Mouse (Mus musculus): ENCODE measurements around the gene Hnrnpul2. TPM values are rescaled to one million over a fixed set of nuclear protein-coding genes. Genes with fewer than 3 reads are reported as not detected.
"Not testable (repeated sequence)": the region's sequence is repeated elsewhere in the genome, so short reads cannot be mapped to it uniquely, and the experiment has no call there.

Hnrnpul2 gene
- total RNA-seq, 2 experiments from 2014 or later = 56.7 to 64.7 TPM

DNA sequence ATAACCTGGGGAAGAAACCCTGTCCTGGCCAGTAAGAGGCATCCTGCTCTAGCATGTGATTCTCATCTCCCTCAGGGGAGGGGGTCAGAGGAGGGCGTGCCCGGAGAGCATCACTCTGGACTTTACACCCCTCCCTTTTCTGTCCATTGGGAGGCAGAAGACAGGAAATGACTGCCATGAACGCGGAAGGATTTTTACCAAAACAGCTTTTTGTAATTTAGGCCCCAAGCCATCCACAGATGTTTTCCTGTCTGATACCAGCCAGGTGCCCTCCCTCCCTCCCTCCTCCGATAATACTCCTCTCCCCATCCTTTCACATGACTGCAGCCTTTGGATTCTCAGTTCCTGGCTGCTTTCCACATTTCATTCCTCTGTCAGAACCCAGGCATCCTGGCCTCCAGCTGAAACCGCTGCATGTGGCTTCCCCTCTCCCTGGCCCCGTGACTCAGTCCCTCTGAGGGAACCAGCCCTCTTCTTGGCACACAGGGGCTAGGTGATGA, 30.6 kb downstream of the Hnrnpul2 start, which contains the start of gene Lrrn4cl:
Gene Lrrn4cl (plus strand): TSS at position 367 of the 500 bp plus-strand sequence.
- no peak for ATAC-seq (replicated peaks; ENCODE audit: poor library complexity)

DNA sequence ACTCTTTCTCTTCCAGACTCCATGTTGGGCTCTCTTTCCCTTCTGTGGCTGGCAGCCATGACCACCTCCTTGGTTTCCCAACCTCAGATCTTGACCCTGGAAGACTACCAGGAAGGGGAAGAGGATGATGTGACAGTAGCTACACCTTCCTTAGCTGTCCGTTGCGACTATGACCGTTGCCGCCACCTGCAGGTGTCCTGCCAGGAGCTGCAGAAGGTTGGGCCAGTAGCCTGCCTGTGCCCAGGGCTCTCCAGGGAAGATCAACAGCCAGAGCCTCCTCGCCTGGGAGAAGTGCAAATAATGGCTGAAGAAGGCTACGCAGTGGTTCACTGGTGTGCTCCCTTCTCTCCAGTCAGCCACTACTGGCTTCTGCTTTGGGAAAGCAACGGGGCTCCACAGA, 31.8 kb downstream of the Hnrnpul2 start:
- no peak for ATAC-seq (replicated peaks; ENCODE audit: poor library complexity)

DNA sequence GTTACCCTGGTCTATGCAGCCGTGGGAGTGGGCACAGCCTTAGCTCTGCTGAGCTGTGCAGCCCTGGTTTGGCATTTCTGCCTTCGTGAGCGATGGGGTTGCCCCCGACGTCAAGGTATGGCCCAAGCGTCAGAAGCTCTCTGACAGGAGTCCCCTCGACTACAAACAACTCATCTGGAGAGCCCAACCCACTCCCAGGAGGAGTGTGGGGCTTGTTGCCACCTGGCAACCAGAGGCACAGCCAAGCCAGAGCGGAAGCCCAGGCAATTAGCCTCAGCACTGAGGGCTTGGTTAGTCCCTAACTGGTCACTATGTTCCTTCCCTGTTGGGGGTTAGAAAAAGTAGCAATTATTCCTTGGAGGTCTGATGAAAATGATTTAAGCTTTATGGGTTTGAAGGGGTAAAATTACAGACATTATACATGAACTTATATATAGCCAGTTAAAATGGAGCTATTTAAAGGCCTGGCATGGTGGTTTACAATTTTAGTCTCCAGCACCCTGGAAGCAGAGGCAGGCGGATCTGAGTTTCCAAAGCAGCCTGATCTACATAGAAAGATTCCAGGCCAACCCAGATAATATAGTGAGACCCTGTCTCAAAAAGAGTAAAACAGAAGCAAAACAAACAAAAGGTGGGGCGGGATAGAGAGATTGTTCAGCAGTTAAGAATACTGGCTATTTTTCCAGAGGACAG, 32.6 kb downstream of the Hnrnpul2 start:
- no peak for ATAC-seq (replicated peaks; ENCODE audit: poor library complexity)

DNA sequence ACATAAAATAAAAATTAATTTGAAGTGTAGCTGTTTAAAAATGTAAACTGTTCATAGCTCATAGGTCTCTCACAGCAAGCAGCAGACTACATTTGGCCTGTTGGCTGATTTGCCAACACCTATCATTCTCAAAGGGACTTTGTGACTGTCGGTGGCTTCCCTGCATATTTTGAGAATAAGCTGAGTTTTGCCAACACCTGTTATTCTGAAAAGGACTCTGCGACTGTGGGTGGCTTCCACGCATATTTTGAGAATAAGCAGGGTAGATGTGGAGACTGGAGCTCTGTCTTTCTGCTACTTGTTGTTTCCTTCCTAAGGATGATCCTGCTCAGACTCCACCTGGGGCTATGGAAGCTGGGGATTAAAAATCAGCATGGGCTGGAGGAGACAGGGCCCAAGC, 33.3 kb downstream of the Hnrnpul2 start:
- ATAC-seq (replicated peaks; ENCODE audit: poor library complexity) = no peak

DNA sequence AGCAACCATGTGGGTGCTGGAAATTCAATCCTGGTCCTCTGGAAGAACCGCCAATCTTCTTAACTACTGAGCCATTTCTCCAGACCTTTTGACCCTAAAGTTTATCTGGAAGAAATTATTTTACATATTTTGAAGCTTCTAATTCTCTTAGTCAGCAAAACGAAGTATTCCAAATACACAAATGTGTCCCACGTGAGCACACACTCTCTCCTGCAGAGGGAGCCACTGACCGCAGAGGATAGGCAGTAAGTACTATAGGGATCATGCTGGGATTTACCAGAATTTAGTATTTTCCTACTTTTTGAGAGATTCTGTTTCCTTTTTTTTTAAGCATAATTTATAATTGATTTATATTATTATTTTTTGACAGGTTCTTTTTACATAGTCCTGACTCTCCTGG, 37.9 kb downstream of the Hnrnpul2 start:
- peak; percentile 80 for ATAC-seq (replicated peaks; ENCODE audit: poor library complexity)

DNA sequence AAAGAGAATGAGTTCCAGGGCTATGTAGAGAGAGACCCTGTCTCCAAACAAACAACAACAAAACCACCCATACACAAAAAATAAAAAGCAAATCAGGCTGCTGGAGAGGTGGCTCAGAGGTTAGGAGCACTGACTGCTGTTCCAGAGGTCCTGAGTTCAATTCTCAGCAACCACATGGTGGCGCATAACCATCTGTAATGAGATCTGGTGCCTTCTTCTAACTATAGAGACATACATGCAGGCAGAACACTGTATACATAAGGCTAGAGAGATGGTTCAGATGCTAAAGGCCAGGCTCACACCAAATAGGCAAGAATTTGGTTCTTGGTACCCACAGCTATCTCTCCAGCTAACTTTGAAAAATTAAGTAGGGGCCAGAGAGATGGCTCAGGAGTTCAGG, 39.2 kb downstream of the Hnrnpul2 start:
- no peak for ATAC-seq (replicated peaks; ENCODE audit: poor library complexity)

DNA sequence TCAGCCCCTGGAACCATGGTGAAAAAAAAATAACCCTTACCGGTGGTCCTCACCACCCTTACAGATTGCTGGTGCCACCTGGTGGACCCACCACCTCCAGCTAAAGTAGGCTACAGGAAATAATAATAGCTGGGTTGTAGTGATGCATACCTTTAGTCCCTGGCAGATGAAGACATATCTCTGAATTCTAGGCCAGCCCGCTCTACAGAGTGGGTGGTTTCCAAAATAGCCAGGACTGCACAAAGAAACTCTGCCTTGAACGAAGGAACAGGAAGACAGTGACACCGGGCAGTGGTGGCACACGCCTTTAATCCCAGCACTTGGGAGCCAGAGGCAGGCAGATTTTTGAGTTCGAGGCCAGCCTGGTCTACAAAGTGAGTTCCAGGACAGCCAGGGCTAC, 44.5 kb downstream of the Hnrnpul2 start:
- no peak for ATAC-seq (replicated peaks; ENCODE audit: poor library complexity)

DNA sequence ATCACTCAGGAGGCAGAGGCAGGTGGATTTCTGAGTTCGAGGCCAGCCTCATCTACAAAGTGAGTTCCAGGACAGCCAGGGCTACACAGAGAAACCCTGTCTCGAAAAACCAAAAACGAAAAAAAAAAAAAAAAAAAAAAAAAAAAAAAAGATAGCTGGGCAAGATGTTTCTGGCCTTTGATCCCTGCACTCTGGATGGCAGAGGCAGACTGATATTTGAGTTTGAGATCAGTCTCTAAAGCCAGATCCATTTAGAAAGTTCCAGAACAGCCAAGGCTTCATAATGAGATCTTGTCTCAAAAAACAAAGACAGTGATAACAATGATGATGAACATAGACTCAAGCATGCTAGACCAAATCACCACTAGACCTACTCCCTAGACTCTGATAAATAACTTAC, 50.6 kb downstream of the Hnrnpul2 start:
- not testable (repeated sequence) for ATAC-seq (replicated peaks; ENCODE audit: poor library complexity)

DNA sequence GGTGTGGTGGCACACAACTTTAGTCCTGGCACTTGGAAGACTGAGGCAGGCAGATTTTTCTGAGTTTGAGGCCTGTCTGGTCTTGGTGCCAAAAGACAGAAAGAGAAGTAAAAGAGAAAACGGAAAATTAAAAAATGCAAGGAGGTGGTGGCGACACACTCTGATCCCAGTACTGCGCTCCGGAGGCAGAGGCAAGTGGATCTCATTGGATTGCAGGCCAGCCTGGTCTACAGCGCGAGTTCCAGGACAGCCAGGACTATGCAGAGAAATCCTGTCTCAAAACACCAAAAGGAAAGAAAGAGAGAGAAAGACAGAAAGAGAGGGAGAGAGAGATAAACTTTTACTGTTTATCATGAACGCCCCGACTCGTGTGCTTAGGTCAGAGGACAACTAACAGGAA, 51.0 kb downstream of the Hnrnpul2 start:
- peak; percentile 6; the same call in 1 of the 2 replicates for ATAC-seq (replicated peaks; ENCODE audit: poor library complexity)

DNA sequence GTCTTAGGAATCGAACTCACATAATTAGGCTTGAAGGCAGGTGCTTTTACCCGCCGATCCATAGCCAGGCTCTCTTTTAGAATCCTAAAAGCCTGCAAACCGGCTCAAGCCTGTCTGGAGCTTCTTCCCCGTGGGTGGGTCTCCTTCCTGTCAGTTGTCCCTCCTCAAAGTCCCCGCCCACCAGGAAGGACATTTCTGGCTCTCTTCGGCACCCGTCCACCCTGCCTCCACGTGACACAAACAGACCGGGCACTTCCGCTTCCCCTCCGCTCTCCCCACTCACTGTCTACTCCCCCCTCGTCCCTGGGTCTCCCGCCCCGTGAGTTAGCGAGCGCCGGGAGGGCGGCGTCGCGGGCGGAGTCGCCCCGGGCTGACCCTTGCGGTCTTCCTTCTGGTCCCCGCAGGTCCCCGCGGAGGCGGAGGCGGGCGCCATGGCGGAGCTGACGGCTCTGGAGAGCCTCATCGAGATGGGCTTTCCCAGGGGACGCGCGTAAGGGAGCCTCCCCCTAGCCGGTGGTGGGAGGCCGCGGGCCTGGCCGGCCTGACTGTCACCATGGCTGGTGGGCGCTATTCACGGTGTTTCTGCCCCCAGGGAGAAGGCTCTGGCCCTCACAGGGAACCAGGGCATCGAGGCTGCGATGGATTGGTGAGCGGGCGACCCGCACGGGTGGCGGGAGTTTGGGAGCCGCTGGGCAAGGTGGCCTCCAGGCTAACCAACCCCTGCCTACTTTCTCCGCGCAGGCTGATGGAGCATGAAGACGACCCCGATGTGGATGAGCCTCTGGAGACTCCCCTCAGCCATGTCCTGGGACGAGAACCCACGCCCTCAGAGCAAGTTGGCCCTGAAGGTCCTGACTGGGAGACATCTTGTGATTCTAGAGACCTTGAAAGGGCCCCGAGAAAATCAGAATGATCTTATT, 51.7 kb downstream of the Hnrnpul2 start, which contains the start of gene Ubxn1:
Gene Ubxn1 (plus strand): TSS at position 230 of the 920 bp plus-strand sequence.
- peak; percentile 99 for ATAC-seq (replicated peaks; ENCODE audit: poor library complexity)

DNA sequence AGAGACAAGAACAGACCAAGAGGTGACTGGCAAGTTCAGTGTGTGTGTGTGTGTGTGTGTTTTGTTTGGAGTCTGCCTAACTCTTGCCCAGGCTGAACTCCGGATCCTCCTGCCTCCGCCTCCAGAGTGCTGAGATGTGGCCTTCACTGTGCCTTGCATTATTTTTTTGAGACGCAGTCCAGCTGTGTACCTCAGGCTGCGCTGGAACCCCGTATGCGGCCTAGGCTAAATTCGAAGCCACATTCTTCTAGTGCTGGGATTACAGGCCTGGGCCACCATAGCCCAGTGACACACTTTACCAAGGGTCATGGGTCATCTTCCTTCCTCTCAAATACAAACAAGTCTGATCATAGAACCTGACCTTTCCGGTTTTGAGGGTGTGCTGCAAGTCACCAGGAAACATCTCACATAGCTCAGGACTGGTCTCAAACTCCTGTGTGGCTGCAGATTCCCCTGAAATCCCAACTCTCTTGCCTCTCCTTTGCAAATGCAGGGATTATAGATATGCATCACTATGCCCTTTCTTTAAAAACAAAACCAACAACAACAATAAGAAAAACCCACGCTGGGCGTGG, 52.5 kb downstream of the Hnrnpul2 start:
- no peak for ATAC-seq (replicated peaks; ENCODE audit: poor library complexity)

DNA sequence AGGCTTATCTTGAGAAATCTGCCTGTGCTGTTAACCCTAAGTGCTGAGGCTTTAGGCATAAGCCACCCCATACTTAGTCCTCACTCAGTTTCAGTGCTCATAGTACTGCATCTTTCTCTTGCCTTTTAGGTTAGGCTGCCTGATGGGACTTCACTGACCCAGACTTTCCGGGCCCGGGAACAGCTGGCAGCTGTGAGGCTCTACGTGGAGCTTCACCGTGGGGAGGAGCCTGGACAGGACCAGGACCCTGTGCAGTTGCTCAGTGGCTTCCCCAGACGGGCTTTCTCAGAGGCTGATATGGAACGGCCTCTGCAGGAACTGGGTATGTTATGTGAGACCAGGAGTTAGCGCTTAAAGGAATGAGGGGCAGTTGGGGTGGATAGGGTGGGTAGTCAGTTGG, 55.2 kb downstream of the Hnrnpul2 start:
- ATAC-seq (replicated peaks; ENCODE audit: poor library complexity) = no peak

DNA sequence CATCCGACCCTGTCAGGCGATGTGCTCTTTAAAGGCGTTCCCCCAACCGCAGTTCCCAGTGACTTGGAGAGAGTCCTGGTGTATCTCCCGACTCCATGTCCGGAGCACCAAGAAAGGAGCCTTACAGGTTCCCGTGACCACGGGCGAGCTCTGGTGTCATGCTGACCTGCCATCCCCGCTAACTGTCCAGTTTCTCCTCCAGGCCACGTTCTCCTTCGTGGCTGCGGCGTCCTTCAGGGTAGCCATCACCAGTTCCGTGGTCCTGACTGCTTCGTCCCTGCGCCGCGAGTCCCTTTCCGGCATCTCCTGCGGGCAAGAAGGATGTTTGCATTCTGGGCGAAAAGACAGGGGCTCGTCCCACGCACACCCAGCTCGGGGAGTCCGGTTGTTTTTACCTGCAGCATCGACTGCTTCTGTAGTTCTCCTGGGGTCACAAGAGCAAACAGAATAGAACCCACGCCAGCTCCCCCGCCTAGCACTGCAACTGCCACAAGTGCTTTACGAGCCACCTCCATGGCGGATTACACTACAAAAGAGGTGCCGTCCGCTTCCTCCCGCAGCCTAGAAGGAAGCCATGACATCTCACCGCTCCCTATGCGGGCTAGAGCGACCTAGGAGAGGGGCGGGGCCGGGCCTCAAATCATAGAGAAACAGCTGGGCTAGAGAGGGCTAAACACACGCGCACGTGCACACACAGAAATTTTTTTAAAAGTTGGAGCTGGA, 60.7 kb downstream of the Hnrnpul2 start, which contains the start of gene Uqcc3:
Gene Uqcc3 (minus strand): TSS at position 613 of the 723 bp plus-strand sequence.
- peak; percentile 98 for ATAC-seq (replicated peaks; ENCODE audit: poor library complexity)

DNA sequence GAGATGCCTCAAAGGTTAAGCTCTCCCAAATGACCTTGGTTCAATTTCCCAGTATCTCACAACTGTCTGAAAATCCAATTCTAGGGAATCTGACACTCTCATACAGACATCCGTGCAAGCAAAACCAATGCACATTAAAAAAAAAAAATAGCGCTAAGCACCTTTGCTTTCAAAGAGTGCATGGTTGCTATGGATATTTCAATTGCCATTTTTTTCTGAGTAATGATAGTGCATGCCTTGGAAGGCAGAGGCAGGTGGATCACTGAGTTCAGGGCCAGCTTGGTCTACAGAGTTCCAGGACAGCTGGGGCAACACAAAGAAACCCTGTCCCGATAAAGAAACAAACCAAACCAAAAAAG, 61.2 kb downstream of the Hnrnpul2 start:
- peak; percentile 21 for ATAC-seq (replicated peaks; ENCODE audit: poor library complexity)

DNA sequence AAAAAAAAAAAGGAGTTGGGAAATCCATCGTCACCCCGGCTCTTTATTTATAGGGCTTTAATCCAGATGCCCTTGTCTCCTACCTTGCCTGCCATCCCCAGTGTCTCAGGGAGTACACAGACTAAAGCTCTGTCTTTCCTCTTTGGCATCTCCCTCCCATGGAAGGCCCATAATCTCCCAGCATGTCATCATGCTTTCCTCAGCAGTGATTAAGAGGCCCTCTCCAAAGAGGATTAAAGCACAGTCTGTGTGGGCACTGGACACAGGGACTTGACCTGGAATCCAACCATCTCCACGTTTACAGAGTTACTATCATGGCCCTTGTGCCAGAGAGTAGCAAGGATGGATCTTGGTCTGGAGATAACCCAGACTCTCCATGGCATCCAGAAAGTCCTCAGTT, 63.8 kb downstream of the Hnrnpul2 start, which contains the start of the genes Lbhd1 and Gm49403:
Gene Lbhd1 (plus strand): TSS at position 117 of the 400 bp plus-strand sequence.
Gene Gm49403 (plus strand): TSS at position 315 of the 400 bp plus-strand sequence.
- no peak for ATAC-seq (replicated peaks; ENCODE audit: poor library complexity)

Other genes with a start within 250 kb of the Hnrnpul2 start
Only the 30 nearest of the 33 such genes appear.
- 0.02 TPM in 1 of 2 replicates, not detected in the other for gene Chrm1, start 156.2 kb upstream of the Hnrnpul2 start, total RNA-seq (2015)
- not detected in 2 replicates for gene Chrm1, start 156.2 kb upstream of the Hnrnpul2 start, total RNA-seq (2017)
- 69.3 and 73.0 TPM in 2 replicates for gene Slc3a2, start 96.6 kb upstream of the Hnrnpul2 start, total RNA-seq (2015)
- 84.0 and 87.7 TPM in 2 replicates for gene Slc3a2, start 96.6 kb upstream of the Hnrnpul2 start, total RNA-seq (2017)
- gene Wdr74, start 84.2 kb upstream of the Hnrnpul2 start, total RNA-seq (2015) = 111 and 112 TPM in 2 replicates
- gene Wdr74, start 84.2 kb upstream of the Hnrnpul2 start, total RNA-seq (2017) = 102 TPM in 2 replicates
- gene 1700092M07Rik, start 79.3 kb upstream of the Hnrnpul2 start, total RNA-seq (2015) = 1.2 and 4.4 TPM in 2 replicates
- not detected in 2 replicates for gene 1700092M07Rik, start 79.3 kb upstream of the Hnrnpul2 start, total RNA-seq (2017)
- gene Stx5a, start 78.6 kb upstream of the Hnrnpul2 start, total RNA-seq (2015) = 32.5 and 45.3 TPM in 2 replicates
- gene Stx5a, start 78.6 kb upstream of the Hnrnpul2 start, total RNA-seq (2017) = 54.1 and 54.8 TPM in 2 replicates
- 339 and 367 TPM in 2 replicates for gene Nxf1, start 62.9 kb upstream of the Hnrnpul2 start, total RNA-seq (2015)
- gene Nxf1, start 62.9 kb upstream of the Hnrnpul2 start, total RNA-seq (2017) = 76.5 and 91.9 TPM in 2 replicates
- 64.4 and 69.2 TPM in 2 replicates for gene Tmem223, start 49.0 kb upstream of the Hnrnpul2 start, total RNA-seq (2015)
- gene Tmem223, start 49.0 kb upstream of the Hnrnpul2 start, total RNA-seq (2017) = 36.2 and 37.0 TPM in 2 replicates
- 109 and 124 TPM in 2 replicates for gene Tmem179b, start 45.5 kb upstream of the Hnrnpul2 start, total RNA-seq (2015)
- 73.9 and 87.1 TPM in 2 replicates for gene Tmem179b, start 45.5 kb upstream of the Hnrnpul2 start, total RNA-seq (2017)
- 5.8 and 6.4 TPM in 2 replicates for gene Taf6l, start 33.6 kb upstream of the Hnrnpul2 start, total RNA-seq (2015)
- gene Taf6l, start 33.6 kb upstream of the Hnrnpul2 start, total RNA-seq (2017) = 9.7 and 12.8 TPM in 2 replicates
- gene Polr2g, start 21.4 kb upstream of the Hnrnpul2 start, total RNA-seq (2015) = 142 and 164 TPM in 2 replicates
- gene Polr2g, start 21.4 kb upstream of the Hnrnpul2 start, total RNA-seq (2017) = 68.1 and 83.9 TPM in 2 replicates
- gene Zbtb3, start 17.5 kb upstream of the Hnrnpul2 start, total RNA-seq (2015) = 1.8 and 2.8 TPM in 2 replicates
- 2.1 and 2.4 TPM in 2 replicates for gene Zbtb3, start 17.5 kb upstream of the Hnrnpul2 start, total RNA-seq (2017)
- 29.0 and 31.0 TPM in 2 replicates for gene Ttc9c, start 677 bp upstream of the Hnrnpul2 start, total RNA-seq (2015)
- 65.6 and 73.3 TPM in 2 replicates for gene Ttc9c, start 677 bp upstream of the Hnrnpul2 start, total RNA-seq (2017)
- gene AC129217.1, start 9.8 kb downstream of the Hnrnpul2 start, total RNA-seq (2015) = 0.76 TPM in 1 of 2 replicates, not detected in the other
- not detected in 2 replicates for gene AC129217.1, start 9.8 kb downstream of the Hnrnpul2 start, total RNA-seq (2017)
- gene Bscl2, start 17.5 kb downstream of the Hnrnpul2 start, total RNA-seq (2015) = 58.3 and 63.4 TPM in 2 replicates
- 28.8 and 31.6 TPM in 2 replicates for gene Bscl2, start 17.5 kb downstream of the Hnrnpul2 start, total RNA-seq (2017)
- gene Gng3, start 19.2 kb downstream of the Hnrnpul2 start, total RNA-seq (2015) = 0.07 and 0.22 TPM in 2 replicates
- gene Gng3, start 19.2 kb downstream of the Hnrnpul2 start, total RNA-seq (2017) = not detected in 2 replicates
- gene Lrrn4cl, start 30.8 kb downstream of the Hnrnpul2 start, total RNA-seq (2015) = not detected in 2 replicates
- 0.88 TPM in 1 of 2 replicates, not detected in the other for gene Lrrn4cl, start 30.8 kb downstream of the Hnrnpul2 start, total RNA-seq (2017)
- 60.6 and 77.0 TPM in 2 replicates for gene Ubxn1, start 51.5 kb downstream of the Hnrnpul2 start, total RNA-seq (2015)
- 159 and 168 TPM in 2 replicates for gene Ubxn1, start 51.5 kb downstream of the Hnrnpul2 start, total RNA-seq (2017)
- gene Uqcc3, start 60.9 kb downstream of the Hnrnpul2 start, total RNA-seq (2015) = 44.4 and 46.0 TPM in 2 replicates
- 93.0 and 118 TPM in 2 replicates for gene Uqcc3, start 60.9 kb downstream of the Hnrnpul2 start, total RNA-seq (2017)
- gene Lbhd1, start 63.7 kb downstream of the Hnrnpul2 start, total RNA-seq (2015) = 53.0 and 75.7 TPM in 2 replicates
- gene Lbhd1, start 63.7 kb downstream of the Hnrnpul2 start, total RNA-seq (2017) = 7.5 and 14.3 TPM in 2 replicates
- not detected in 2 replicates for gene Gm49403, start 63.9 kb downstream of the Hnrnpul2 start, total RNA-seq (2015)
- gene Gm49403, start 63.9 kb downstream of the Hnrnpul2 start, total RNA-seq (2017) = not detected in 2 replicates
- 51.4 and 70.0 TPM in 2 replicates for gene 1810009A15Rik, start 68.8 kb downstream of the Hnrnpul2 start, total RNA-seq (2015)
- 74.3 and 91.0 TPM in 2 replicates for gene 1810009A15Rik, start 68.8 kb downstream of the Hnrnpul2 start, total RNA-seq (2017)
- 1.5 and 2.5 TPM in 2 replicates for gene Gm49416, start 68.9 kb downstream of the Hnrnpul2 start, total RNA-seq (2015)
- not detected in 2 replicates for gene Gm49416, start 68.9 kb downstream of the Hnrnpul2 start, total RNA-seq (2017)
- 12.9 and 16.8 TPM in 2 replicates for gene Ints5, start 73.0 kb downstream of the Hnrnpul2 start, total RNA-seq (2015)
- gene Ints5, start 73.0 kb downstream of the Hnrnpul2 start, total RNA-seq (2017) = 14.1 and 17.7 TPM in 2 replicates
- gene Ganab, start 78.1 kb downstream of the Hnrnpul2 start, total RNA-seq (2015) = 112 and 118 TPM in 2 replicates
- 82.3 and 86.0 TPM in 2 replicates for gene Ganab, start 78.1 kb downstream of the Hnrnpul2 start, total RNA-seq (2017)
- gene B3gat3, start 100.4 kb downstream of the Hnrnpul2 start, total RNA-seq (2015) = 12.7 and 17.2 TPM in 2 replicates
- gene B3gat3, start 100.4 kb downstream of the Hnrnpul2 start, total RNA-seq (2017) = 20.5 and 21.6 TPM in 2 replicates
- 0.59 and 1.5 TPM in 2 replicates for gene Rom1, start 109.3 kb downstream of the Hnrnpul2 start, total RNA-seq (2015)
- 0.54 and 0.88 TPM in 2 replicates for gene Rom1, start 109.3 kb downstream of the Hnrnpul2 start, total RNA-seq (2017)
- 12.0 and 14.9 TPM in 2 replicates for gene Eml3, start 109.5 kb downstream of the Hnrnpul2 start, total RNA-seq (2015)
- gene Eml3, start 109.5 kb downstream of the Hnrnpul2 start, total RNA-seq (2017) = 20.1 and 36.0 TPM in 2 replicates
- 57.9 and 63.7 TPM in 2 replicates for gene Mta2, start 121.9 kb downstream of the Hnrnpul2 start, total RNA-seq (2015)
- 124 and 138 TPM in 2 replicates for gene Mta2, start 121.9 kb downstream of the Hnrnpul2 start, total RNA-seq (2017)
- gene Tut1, start 133.8 kb downstream of the Hnrnpul2 start, total RNA-seq (2015) = 6.2 and 8.7 TPM in 2 replicates
- gene Tut1, start 133.8 kb downstream of the Hnrnpul2 start, total RNA-seq (2017) = 19.9 and 23.8 TPM in 2 replicates
- gene Eef1g, start 147.0 kb downstream of the Hnrnpul2 start, total RNA-seq (2015) = 1,162 and 1,182 TPM in 2 replicates
- 754 and 796 TPM in 2 replicates for gene Eef1g, start 147.0 kb downstream of the Hnrnpul2 start, total RNA-seq (2017)